Mouse (Mus musculus) neural tube, embryonic 13.5 days (tissue): ENCODE results near the gene Calhm4. TPM values are rescaled to one million over a fixed set of nuclear protein-coding genes. Genes with fewer than 3 reads are reported as not detected.
"Not testable (repeated sequence)": the region's sequence is repeated elsewhere in the genome, so short reads cannot be mapped to it uniquely, and the experiment has no call there.

Source experiments
- ATAC-seq: fragments of 200-750 bp; cut with Nextera tagmentation; 2 replicates; pipeline ENCODE4 v1.8.0; 2017; ENCODE audit warnings: low read depth, mild to moderate bottlenecking, moderate TSS enrichment, moderate library complexity
- H3K27ac ChIP-seq: fragments of 300-500 bp; sonication (generic); replicated peaks from 2 replicates; pipeline ENCODE4 v1.5.1; 2015; ENCODE audit warnings: moderate library complexity, mild to moderate bottlenecking, inconsistent platforms
- H3K27me3 ChIP-seq: fragments of 300-500 bp; sonication (generic); 2 replicates; pipeline ENCODE4 v1.6.1; 2015; ENCODE audit warnings: mild to moderate bottlenecking, inconsistent platforms
- H3K36me3 ChIP-seq: fragments of 300-500 bp; sonication (generic); 2 replicates; pipeline ENCODE4 v1.6.1; 2015; ENCODE audit warnings: mild to moderate bottlenecking, inconsistent platforms
- H3K4me1 ChIP-seq: fragments of 300-500 bp; sonication (generic); replicated peaks from 2 replicates; pipeline ENCODE4 v1.6.1; 2015; ENCODE audit warnings: inconsistent platforms
- H3K4me2 ChIP-seq: fragments of 300-500 bp; sonication (generic); 2 replicates; pipeline ENCODE4 v1.6.1; 2015; ENCODE audit warnings: inconsistent platforms, mild to moderate bottlenecking, moderate library complexity
- H3K4me3 ChIP-seq: fragments of 300-500 bp; sonication (generic); 2 replicates; pipeline ENCODE4 v1.5.1; 2015; ENCODE audit warnings: mild to moderate bottlenecking, inconsistent platforms
- H3K9ac ChIP-seq: fragments of 300-500 bp; sonication (generic); 2 replicates; pipeline ENCODE4 v1.6.1; 2015; ENCODE audit warnings: moderate library complexity, mild to moderate bottlenecking, inconsistent platforms
- H3K9me3 ChIP-seq: fragments of 300-500 bp; sonication (generic); 2 replicates; pipeline ENCODE4 v1.6.1; 2016; ENCODE audit warnings: inconsistent platforms
- whole genome bisulfite sequencing: fragments of 180-500 bp; shearing (Covaris S2); methylation state at CpG from one replicate; pipeline ENCODE4 v1.1.7; 2015; 5-methylcytosine and 5-hydroxymethylcytosine counted together
- polyA plus RNA-seq: library from polyadenylated mRNA; unstranded; fragments of >200 nt; fragmentation: Nextera tagmentation; extraction: Ambion mirVana; gene quantifications from 2 replicates; pipeline ENCODE4 v1.2.1, GENCODE M21; 2015

Gene Calhm4
- polyA plus RNA-seq, 1 experiment from 2014 or later: not detected

GRCm38 (mm10) chr10:34036587-34036986 lies 7.5 kb downstream of the Calhm4 start:
- Histone ChIP-seq H3K27ac (no peak overlapping the region), H3K9ac (no peak overlapping the region), H3K9me3 (no peaks in the 10 kb centered on the region), H3K36me3 (no peaks in the 10 kb centered on the region), H3K4me1 (0 out of 2 replicates have a peak, but pooled peaks cover 6% of the 10 kb centered on the region), H3K4me2 (no peak overlapping the region), H3K27me3 (no peaks in the 10 kb centered on the region), H3K4me3 (no peak overlapping the region)
- WGBS: 20% methylated on average over 5 of the region's 5 CpGs
- ATAC-seq: peak; percentile 83; the same call in 1 of the 2 replicates

GRCm38 (mm10) chr10:34033630-34034305 lies 10.3 kb downstream of the Calhm4 start:
- WGBS: 21% methylated on average over 22 of the region's 22 CpGs
- ATAC-seq: peak; percentile 91
- H3K4me2 ChIP-seq: peak overlapping the region; percentile 38
- H3K27me3 ChIP-seq: no peaks in the 10 kb centered on the region
- no peak overlapping the region for H3K27ac ChIP-seq
- 0 out of 2 replicates have a peak, but pooled peaks cover 6% of the 10 kb centered on the region for H3K4me1 ChIP-seq
- H3K9me3 ChIP-seq: no peaks in the 10 kb centered on the region
- no peak overlapping the region for H3K4me3 ChIP-seq
- no peaks in the 10 kb centered on the region for H3K36me3 ChIP-seq
- H3K9ac ChIP-seq: peak overlapping the region; percentile 49; the same call in 1 of the 2 replicates

- Histone ChIP-seq H3K27ac (no peak overlapping the region), H3K9ac (no peak overlapping the region), H3K9me3 (no peaks in the 10 kb centered on the region), H3K4me2 (no peak overlapping the region), H3K4me3 (no peak overlapping the region), H3K36me3 (no peaks in the 10 kb centered on the region), H3K27me3 (no peaks in the 10 kb centered on the region), H3K4me1 (0 out of 2 replicates have a peak, but pooled peaks cover 6% of the 10 kb centered on the region)
- ATAC-seq: no peak
- 83% methylated on average over 5 of the region's 5 CpGs for WGBS
These were observed 13.8 kb downstream of the Calhm4 start for GRCm38 (mm10) chr10:34030322-34030721.

- Histone ChIP-seq H3K9me3 (no peaks in the 10 kb centered on the region), H3K4me1 (peaks cover 39% of the 10 kb centered on the region), H3K27ac (peak within 1 kb of the TSS; percentile 93), H3K36me3 (0 out of 2 replicates have a peak, but pooled peaks cover 5% of the 10 kb centered on the region), H3K9ac (peak within 1 kb of the TSS; percentile 96), H3K4me2 (peak within 1 kb of the TSS; percentile 83), H3K27me3 (no peaks in the 10 kb centered on the region), H3K4me3 (peak within 1 kb of the TSS; percentile 88)
- ATAC-seq: peak; percentile 100
- under 1% methylated on average over 81 of the region's 82 CpGs for WGBS
These were observed 24.6 kb downstream of the Calhm4 start, which contains the start of gene Rwdd1 for GRCm38 (mm10) chr10:34019302-34020075. Rwdd1 (minus strand) TSS chr10:34019624.

GRCm38 (mm10) chr10:34018746-34019301 lies 25.3 kb downstream of the Calhm4 start:
- no peaks in the 10 kb centered on the region for H3K27me3 ChIP-seq
- 0 out of 2 replicates have a peak, but pooled peaks have one; percentile 1 for ATAC-seq
- H3K36me3 ChIP-seq: 0 out of 2 replicates have a peak, but pooled peaks cover 5% of the 10 kb centered on the region
- H3K9ac ChIP-seq: peak overlapping the region; percentile 96
- peak overlapping the region; percentile 88 for H3K4me3 ChIP-seq
- peak overlapping the region; percentile 93 for H3K27ac ChIP-seq
- H3K9me3 ChIP-seq: no peaks in the 10 kb centered on the region
- under 1% methylated on average over 21 of the region's 21 CpGs for WGBS
- peaks cover 45% of the 10 kb centered on the region for H3K4me1 ChIP-seq
- peak overlapping the region; percentile 83 for H3K4me2 ChIP-seq

GRCm38 (mm10) chr10:34013241-34013640 lies 30.9 kb downstream of the Calhm4 start:
- WGBS: 94% methylated on average over 2 of the region's 2 CpGs
- no peaks in the 10 kb centered on the region for H3K27me3 ChIP-seq
- ATAC-seq: no peak
- no peak overlapping the region for H3K4me3 ChIP-seq
- H3K4me1 ChIP-seq: peaks cover 36% of the 10 kb centered on the region
- H3K9ac ChIP-seq: no peak overlapping the region
- H3K36me3 ChIP-seq: peaks cover 16% of the 10 kb centered on the region
- H3K9me3 ChIP-seq: no peaks in the 10 kb centered on the region
- no peak overlapping the region for H3K4me2 ChIP-seq
- H3K27ac ChIP-seq: no peak overlapping the region

- Histone ChIP-seq H3K9ac (no peak overlapping the region), H3K27ac (no peak overlapping the region), H3K9me3 (no peaks in the 10 kb centered on the region), H3K36me3 (peaks cover 23% of the 10 kb centered on the region), H3K4me3 (no peak overlapping the region), H3K4me1 (peaks cover 29% of the 10 kb centered on the region), H3K27me3 (no peaks in the 10 kb centered on the region), H3K4me2 (no peak overlapping the region)
- 97% methylated on average over 4 of the region's 4 CpGs for WGBS
- no peak for ATAC-seq
These were observed 31.5 kb downstream of the Calhm4 start for GRCm38 (mm10) chr10:34012581-34012980.

- Histone ChIP-seq H3K36me3 (peaks cover 92% of the 10 kb centered on the region), H3K4me1 (no peaks in the 10 kb centered on the region), H3K4me2 (no peak overlapping the region), H3K9ac (no peak overlapping the region), H3K9me3 (no peaks in the 10 kb centered on the region), H3K4me3 (no peak overlapping the region), H3K27me3 (no peaks in the 10 kb centered on the region), H3K27ac (no peak overlapping the region)
- no peak for ATAC-seq
These were observed 45.7 kb downstream of the Calhm4 start for GRCm38 (mm10) chr10:33998397-33998796.

- H3K4me1 ChIP-seq, ATAC-seq, H3K4me2 ChIP-seq, H3K9me3 ChIP-seq, H3K27me3 ChIP-seq, H3K27ac ChIP-seq, H3K9ac ChIP-seq, H3K4me3 ChIP-seq: not testable (repeated sequence)
- H3K36me3 ChIP-seq: peaks cover 93% of the 10 kb centered on the region
- 96% methylated on average over 6 of the region's 8 CpGs for WGBS
These were observed 47.4 kb downstream of the Calhm4 start for GRCm38 (mm10) chr10:33996686-33997085.

Other genes with a start within 250 kb of the Calhm4 start
- gene Sult3a1, start 186.6 kb downstream of the Calhm4 start, polyA plus RNA-seq: not detected in 2 replicates
- 0.21 and 0.25 TPM in 2 replicates for gene Rsph4a, start 139.2 kb downstream of the Calhm4 start, polyA plus RNA-seq
- 24.5 and 25.9 TPM in 2 replicates for gene Zup1, start 93.0 kb downstream of the Calhm4 start, polyA plus RNA-seq
- gene Rwdd1, start 24.7 kb downstream of the Calhm4 start, polyA plus RNA-seq: 128 and 141 TPM in 2 replicates
- gene Trappc3l, start 6.7 kb downstream of the Calhm4 start, polyA plus RNA-seq: not detected in 2 replicates
- 0.79 and 0.81 TPM in 2 replicates for gene Calhm5, start 52.2 kb upstream of the Calhm4 start, polyA plus RNA-seq
- 0.24 and 0.92 TPM in 2 replicates for gene Calhm6, start 83.7 kb upstream of the Calhm4 start, polyA plus RNA-seq
- 9.5 and 10.0 TPM in 2 replicates for gene Dse, start 163.4 kb upstream of the Calhm4 start, polyA plus RNA-seq
- gene Tspyl1, start 237.9 kb upstream of the Calhm4 start, polyA plus RNA-seq: 169 and 176 TPM in 2 replicates